Mouse (Mus musculus) kidney, adult 2 months (tissue): ENCODE measurements around the gene Fev.

Source experiments
- CTCF ChIP-seq: fragments of 200-500 bp; conservative IDR thresholded peaks from 2 replicates; pipeline ENCODE4 v1.5.1; 2011; ENCODE audit warnings: low read depth, mild to moderate bottlenecking, control low read depth, low read length, moderate library complexity, mixed read lengths; ENCODE audit not compliant: insufficient read depth, insufficient read length
- POLR2A ChIP-seq: fragments of 200-500 bp; IDR thresholded peaks from one replicate; pipeline ENCODE4 v1.6.1; 2011; ENCODE audit warnings: low read depth, low read length, control low read depth

DNA sequence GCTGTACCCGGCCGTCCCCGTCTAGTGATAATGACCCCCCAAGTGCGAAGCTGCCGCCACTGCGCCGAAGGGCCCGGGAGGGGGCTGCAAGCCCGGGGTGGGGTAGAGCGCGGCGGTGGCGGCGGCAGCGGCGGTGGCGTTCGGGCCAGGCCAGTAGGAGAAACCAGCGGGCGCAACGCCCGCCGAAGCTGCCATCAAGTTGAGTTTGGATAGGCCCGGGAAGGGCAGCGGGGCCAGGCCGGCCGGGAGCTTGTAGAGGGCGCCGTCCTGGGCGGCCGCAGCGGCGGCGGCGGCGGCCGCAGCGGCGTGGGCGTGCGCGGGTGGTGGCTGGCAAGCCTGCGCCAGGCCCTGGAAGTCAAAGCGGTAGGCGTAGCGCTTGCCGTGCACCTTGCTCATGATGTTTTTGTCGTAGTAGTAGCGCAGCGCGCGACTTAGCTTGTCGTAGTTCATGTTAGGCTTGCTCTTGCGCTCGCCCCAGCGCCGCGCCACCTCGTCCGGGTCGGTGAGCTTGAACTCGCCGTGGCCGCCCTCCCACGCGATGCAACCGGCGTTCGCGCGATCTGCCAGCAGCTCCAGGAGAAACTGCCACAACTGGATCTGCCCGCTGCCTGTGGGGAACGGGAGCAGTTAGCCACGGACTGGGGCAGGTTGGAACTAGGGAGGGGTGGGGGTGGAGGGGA is 3.0 kb downstream of the Fev start:
- TF ChIP-seq CTCF = no peak
- no peak for TF ChIP-seq POLR2A
